Mouse (Mus musculus) C2C12 (cell line): ENCODE measurements around the gene Tuba4a.

ENCODE experiments used
- CTCF ChIP-seq: IDR thresholded peaks from one replicate; pipeline ENCODE4 v1.5.1; 2011; ENCODE audit not compliant: control insufficient read depth, insufficient read depth, insufficient read length
- FOSL1 ChIP-seq: IDR thresholded peaks from one replicate; pipeline ENCODE4 v1.8.0; 2011; ENCODE audit warnings: mild to moderate bottlenecking, low read length; ENCODE audit not compliant: poor library complexity, insufficient read depth, severe bottlenecking
- MYOD1 ChIP-seq: IDR thresholded peaks from one replicate; pipeline ENCODE4 v1.6.1; 2011; ENCODE audit warnings: low read depth; ENCODE audit not compliant: control insufficient read depth, insufficient read length
- MYOG ChIP-seq: IDR thresholded peaks from one replicate; pipeline ENCODE4 v1.6.1; 2011; ENCODE audit not compliant: control insufficient read depth, insufficient read length; ENCODE audit errors: extremely low read depth
- USF1 ChIP-seq: IDR thresholded peaks from one replicate; pipeline ENCODE4 v1.6.1; 2011; ENCODE audit warnings: low read depth, mild to moderate bottlenecking, control low read depth, moderate library complexity

DNA sequence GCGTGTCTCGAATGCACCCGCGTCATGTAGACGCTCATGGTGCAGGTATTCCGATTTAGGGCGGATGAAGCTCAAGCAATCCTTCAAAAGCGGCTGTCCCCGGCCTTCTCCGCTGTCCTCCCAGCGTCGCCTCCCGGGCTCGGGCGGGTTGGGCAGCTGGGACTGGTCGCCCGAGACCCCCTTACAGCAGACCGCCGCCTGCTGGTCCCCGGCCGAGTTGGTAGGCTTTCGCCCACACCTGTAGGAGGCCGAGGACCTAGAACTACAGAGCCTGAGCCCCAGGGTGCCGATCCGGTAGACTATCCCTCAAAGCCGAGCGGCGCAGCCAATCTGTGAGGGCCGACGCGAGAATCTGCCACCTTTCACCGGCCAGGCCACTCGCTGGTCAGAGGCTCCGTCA lies at the start of gene Tuba4a:
- no peak for TF ChIP-seq CTCF
- TF ChIP-seq MYOD1, result no peak
- TF ChIP-seq USF1, result no peak
- TF ChIP-seq MYOG, result no peak
- TF ChIP-seq FOSL1, result no peak
